Mouse (Mus musculus) thymus, postnatal 0 days (tissue): ENCODE measurements around the gene Adgrg6. TPM values are rescaled to one million over a fixed set of nuclear protein-coding genes. Genes with fewer than 3 reads are reported as not detected.

Source experiments
- DNase-seq: peaks from one replicate; pipeline ENCODE4 v3.0.0-alpha.2; 2015; ENCODE audit warnings: low spot score
- polyA plus RNA-seq: library from polyadenylated mRNA; unstranded; fragments of >200 nt; fragmentation: Nextera tagmentation; extraction: Ambion mirVana; gene quantifications from 2 replicates; pipeline ENCODE4 v1.2.1, GENCODE M21; 2015

Adgrg6 gene
- 0.35 and 0.44 TPM in 2 replicates for polyA plus RNA-seq

GRCm38 (mm10) chr10:14544941-14545717, at the start of gene Adgrg6:
Gene Adgrg6 (minus strand): TSS chr10:14545659.
- no peak for DNase-seq

- no peak for DNase-seq
Observed at GRCm38 (mm10) chr10:14592215-14592614, 46.8 kb upstream of the Adgrg6 start.

- no peak for DNase-seq
Observed at GRCm38 (mm10) chr10:14590816-14591215, 45.4 kb upstream of the Adgrg6 start.

- no peak for DNase-seq
Observed at GRCm38 (mm10) chr10:14589667-14590066, 44.2 kb upstream of the Adgrg6 start.

- DNase-seq = no peak
Observed at GRCm38 (mm10) chr10:14583496-14583895, 38.0 kb upstream of the Adgrg6 start.

- no peak for DNase-seq
Observed at GRCm38 (mm10) chr10:14574255-14574654, 28.8 kb upstream of the Adgrg6 start.

- DNase-seq = no peak
Observed at GRCm38 (mm10) chr10:14571143-14571542, 25.7 kb upstream of the Adgrg6 start.

- no peak for DNase-seq
Observed at GRCm38 (mm10) chr10:14570616-14571015, 25.2 kb upstream of the Adgrg6 start.

GRCm38 (mm10) chr10:14546111-14546551, 672 bp upstream of the Adgrg6 start:
- DNase-seq = no peak

GRCm38 (mm10) chr10:14544608-14544940, 885 bp downstream of the Adgrg6 start:
- no peak for DNase-seq

GRCm38 (mm10) chr10:14543511-14544067, 1.9 kb downstream of the Adgrg6 start:
- DNase-seq = no peak

GRCm38 (mm10) chr10:14537102-14537501, 8.4 kb downstream of the Adgrg6 start:
- no peak for DNase-seq

GRCm38 (mm10) chr10:14531090-14531489, 14.4 kb downstream of the Adgrg6 start:
- DNase-seq = no peak

- DNase-seq = no peak
Observed at GRCm38 (mm10) chr10:14530670-14531069, 14.8 kb downstream of the Adgrg6 start.

- DNase-seq = no peak
Observed at GRCm38 (mm10) chr10:14527765-14528164, 17.7 kb downstream of the Adgrg6 start.

GRCm38 (mm10) chr10:14522729-14523128, 22.7 kb downstream of the Adgrg6 start:
- no peak for DNase-seq

- DNase-seq = no peak
Observed at GRCm38 (mm10) chr10:14520912-14521675, 24.4 kb downstream of the Adgrg6 start.

GRCm38 (mm10) chr10:14517909-14518308, 27.6 kb downstream of the Adgrg6 start:
- no peak for DNase-seq

- no peak for DNase-seq
Observed at GRCm38 (mm10) chr10:14511904-14512663, 33.4 kb downstream of the Adgrg6 start.

GRCm38 (mm10) chr10:14511157-14511556, 34.3 kb downstream of the Adgrg6 start:
- no peak for DNase-seq

GRCm38 (mm10) chr10:14495658-14496057, 49.8 kb downstream of the Adgrg6 start:
- no peak for DNase-seq
